Mouse (Mus musculus) heart, embryonic 13.5 days (tissue): ENCODE measurements around the gene Pkn3. TPM values are rescaled to one million over a fixed set of nuclear protein-coding genes. Genes with fewer than 3 reads are reported as not detected.

Experiments used
- ATAC-seq: fragments of 200-750 bp; cut with Nextera tagmentation; 2 replicates; pipeline ENCODE4 v1.8.0; 2017; ENCODE audit warnings: moderate TSS enrichment; ENCODE audit not compliant: insufficient number of reproducible peaks, low FRiP score, low TSS enrichment; ENCODE audit errors: extremely low read depth
- H3K27ac ChIP-seq: fragments of 300-500 bp; sonication (generic); replicated peaks from 2 replicates; pipeline ENCODE4 v1.5.1; 2015; ENCODE audit warnings: moderate library complexity, mild to moderate bottlenecking, inconsistent platforms
- H3K27me3 ChIP-seq: fragments of 300-500 bp; sonication (generic); replicated peaks from 2 replicates; pipeline ENCODE4 v1.6.1; 2015; ENCODE audit warnings: mild to moderate bottlenecking, inconsistent platforms
- H3K36me3 ChIP-seq: fragments of 300-500 bp; sonication (generic); 2 replicates; pipeline ENCODE4 v1.6.1; 2015; ENCODE audit warnings: mild to moderate bottlenecking, inconsistent platforms
- H3K4me1 ChIP-seq: fragments of 300-500 bp; sonication (generic); 2 replicates; pipeline ENCODE4 v1.6.1; 2015; ENCODE audit warnings: inconsistent platforms
- H3K4me2 ChIP-seq: fragments of 300-500 bp; sonication (generic); 2 replicates; pipeline ENCODE4 v1.6.1; 2015; ENCODE audit warnings: inconsistent platforms, mild to moderate bottlenecking, moderate library complexity
- H3K4me3 ChIP-seq: fragments of 300-500 bp; sonication (generic); 2 replicates; pipeline ENCODE4 v1.5.1; 2015; ENCODE audit warnings: moderate library complexity, mild to moderate bottlenecking, inconsistent platforms
- H3K9ac ChIP-seq: fragments of 300-500 bp; sonication (generic); 2 replicates; pipeline ENCODE4 v1.6.1; 2015; ENCODE audit warnings: inconsistent platforms, mild to moderate bottlenecking, moderate library complexity
- H3K9me3 ChIP-seq: fragments of 300-500 bp; sonication (generic); 2 replicates; pipeline ENCODE4 v1.6.1; 2016; ENCODE audit warnings: inconsistent platforms
- WGBS: fragments of 180-500 bp; shearing (Covaris S2); methylation state at CpG from one replicate; pipeline ENCODE4 v1.1.7; 2015; ENCODE audit warnings: mixed read lengths; 5-methylcytosine and 5-hydroxymethylcytosine counted together
- polyA plus RNA-seq: library from polyadenylated mRNA; unstranded; fragments of >200 nt; fragmentation: Nextera tagmentation; extraction: Ambion mirVana; gene quantifications from 2 replicates; pipeline ENCODE4 v1.2.1, GENCODE M21; 2015

Gene Pkn3
- polyA plus RNA-seq, result 13.1 and 13.2 TPM in 2 replicates

- peak within 1 kb of the TSS; percentile 85 for H3K9ac ChIP-seq
- under 1% methylated on average over 53 of the region's 53 CpGs for WGBS
- ATAC-seq, result peak; percentile 55; the same call in 1 of the 2 replicates
- peak within 1 kb of the TSS; percentile 93 for H3K27ac ChIP-seq
- no peaks in the 10 kb centered on the region for H3K27me3 ChIP-seq
- peaks cover 24% of the 10 kb centered on the region for H3K4me1 ChIP-seq
- no peaks in the 10 kb centered on the region for H3K9me3 ChIP-seq
- H3K36me3 ChIP-seq, result peaks cover 9% of the 10 kb centered on the region
- peak within 1 kb of the TSS; percentile 75 for H3K4me3 ChIP-seq
- H3K4me2 ChIP-seq, result peak within 1 kb of the TSS; percentile 99
These were observed at the start of gene Pkn3 for GRCm38 (mm10) chr2:30077502-30078348. Pkn3 (plus strand) TSS chr2:30077684.

- Histone ChIP-seq H3K4me1 (no peaks in the 10 kb centered on the region), H3K4me3 (no peak overlapping the region), H3K9ac (no peak overlapping the region), H3K4me2 (no peak overlapping the region), H3K36me3 (peaks cover 67% of the 10 kb centered on the region), H3K27me3 (no peaks in the 10 kb centered on the region), H3K9me3 (no peaks in the 10 kb centered on the region), H3K27ac (no peak overlapping the region)
- ATAC-seq, result no peak
- 58% methylated on average over 11 of the region's 11 CpGs for WGBS
These were observed 45.1 kb upstream of the Pkn3 start for GRCm38 (mm10) chr2:30032244-30032846.

GRCm38 (mm10) chr2:30032957-30033356 is 44.5 kb upstream of the Pkn3 start:
- peaks cover 67% of the 10 kb centered on the region for H3K36me3 ChIP-seq
- no peak for ATAC-seq
- WGBS, result 71% methylated on average over 6 of the region's 6 CpGs
- no peaks in the 10 kb centered on the region for H3K27me3 ChIP-seq
- H3K9ac ChIP-seq, result no peak overlapping the region
- no peak overlapping the region for H3K4me3 ChIP-seq
- H3K4me1 ChIP-seq, result no peaks in the 10 kb centered on the region
- no peak overlapping the region for H3K27ac ChIP-seq
- H3K9me3 ChIP-seq, result no peaks in the 10 kb centered on the region
- no peak overlapping the region for H3K4me2 ChIP-seq

- Histone ChIP-seq H3K4me1 (0 out of 2 replicates have a peak, but pooled peaks cover 5% of the 10 kb centered on the region), H3K36me3 (peaks cover 23% of the 10 kb centered on the region), H3K9me3 (no peaks in the 10 kb centered on the region), H3K9ac (no peak overlapping the region), H3K27me3 (no peaks in the 10 kb centered on the region), H3K4me2 (no peak overlapping the region), H3K27ac (no peak overlapping the region), H3K4me3 (no peak overlapping the region)
- 65% methylated on average over 2 of the region's 2 CpGs for WGBS
- no peak for ATAC-seq
These were observed 39.7 kb upstream of the Pkn3 start for GRCm38 (mm10) chr2:30037762-30038161.

- H3K27ac ChIP-seq, result no peak overlapping the region
- H3K4me3 ChIP-seq, result no peak overlapping the region
- peaks cover 21% of the 10 kb centered on the region; the same call in 1 of the 2 replicates for H3K36me3 ChIP-seq
- no peak overlapping the region for H3K9ac ChIP-seq
- 0 out of 2 replicates have a peak, but pooled peaks cover 6% of the 10 kb centered on the region for H3K4me1 ChIP-seq
- no peak overlapping the region for H3K4me2 ChIP-seq
- WGBS, result 89% methylated on average over 10 of the region's 10 CpGs
- ATAC-seq, result no peak
- no peaks in the 10 kb centered on the region for H3K27me3 ChIP-seq
- no peaks in the 10 kb centered on the region for H3K9me3 ChIP-seq
These were observed 39.1 kb upstream of the Pkn3 start for GRCm38 (mm10) chr2:30038370-30038769.

- Histone ChIP-seq H3K27ac (no peak overlapping the region), H3K27me3 (no peaks in the 10 kb centered on the region), H3K4me3 (no peak overlapping the region), H3K4me2 (no peak overlapping the region), H3K36me3 (peaks cover 18% of the 10 kb centered on the region; the same call in 1 of the 2 replicates), H3K9ac (no peak overlapping the region), H3K4me1 (0 out of 2 replicates have a peak, but pooled peaks cover 6% of the 10 kb centered on the region), H3K9me3 (no peaks in the 10 kb centered on the region)
- no peak for ATAC-seq
These were observed 37.8 kb upstream of the Pkn3 start for GRCm38 (mm10) chr2:30039687-30040086.

- Histone ChIP-seq H3K9ac (peak overlapping the region; percentile 4; the same call in 1 of the 2 replicates), H3K27me3 (no peaks in the 10 kb centered on the region), H3K4me3 (no peak overlapping the region), H3K4me1 (0 out of 2 replicates have a peak, but pooled peaks cover 6% of the 10 kb centered on the region), H3K4me2 (no peak overlapping the region), H3K36me3 (peaks cover 19% of the 10 kb centered on the region), H3K27ac (no peak overlapping the region), H3K9me3 (no peaks in the 10 kb centered on the region)
- no peak for ATAC-seq
- WGBS, result 13% methylated on average over 4 of the region's 4 CpGs
These were observed 35.0 kb upstream of the Pkn3 start for GRCm38 (mm10) chr2:30042445-30042844.

GRCm38 (mm10) chr2:30044550-30044949 is 32.9 kb upstream of the Pkn3 start:
- WGBS, result 82% methylated on average over 5 of the region's 5 CpGs
- H3K27ac ChIP-seq, result no peak overlapping the region
- no peak overlapping the region for H3K4me3 ChIP-seq
- H3K4me2 ChIP-seq, result no peak overlapping the region
- no peak for ATAC-seq
- peaks cover 10% of the 10 kb centered on the region; the same call in 1 of the 2 replicates for H3K36me3 ChIP-seq
- H3K9me3 ChIP-seq, result no peaks in the 10 kb centered on the region
- peaks cover 13% of the 10 kb centered on the region for H3K4me1 ChIP-seq
- H3K27me3 ChIP-seq, result no peaks in the 10 kb centered on the region
- no peak overlapping the region for H3K9ac ChIP-seq

- WGBS, result 91% methylated on average over 6 of the region's 6 CpGs
- Histone ChIP-seq H3K9ac (no peak overlapping the region), H3K9me3 (no peaks in the 10 kb centered on the region), H3K27me3 (no peaks in the 10 kb centered on the region; the same call in 1 of the 2 replicates), H3K4me1 (peaks cover 13% of the 10 kb centered on the region), H3K27ac (no peak overlapping the region), H3K4me3 (no peak overlapping the region), H3K36me3 (peaks cover 10% of the 10 kb centered on the region; the same call in 1 of the 2 replicates), H3K4me2 (no peak overlapping the region)
- no peak for ATAC-seq
These were observed 30.4 kb upstream of the Pkn3 start for GRCm38 (mm10) chr2:30047127-30047526.

GRCm38 (mm10) chr2:30048101-30048501 is 29.4 kb upstream of the Pkn3 start:
- peak overlapping the region; percentile 94 for H3K27ac ChIP-seq

GRCm38 (mm10) chr2:30048699-30049388 is 28.6 kb upstream of the Pkn3 start, which contains the start of gene Wdr34:
Wdr34 (minus strand) TSS chr2:30048881.
- peak within 1 kb of the TSS; percentile 76 for H3K4me3 ChIP-seq
- H3K9ac ChIP-seq, result peak within 1 kb of the TSS; percentile 88
- H3K9me3 ChIP-seq, result no peaks in the 10 kb centered on the region
- H3K4me2 ChIP-seq, result peak within 1 kb of the TSS; percentile 79
- H3K4me1 ChIP-seq, result peaks cover 7% of the 10 kb centered on the region
- peaks cover 5% of the 10 kb centered on the region; the same call in 1 of the 2 replicates for H3K27me3 ChIP-seq
- WGBS, result 1% methylated on average over 54 of the region's 54 CpGs
- peak within 1 kb of the TSS; percentile 94 for H3K27ac ChIP-seq
- peaks cover 10% of the 10 kb centered on the region; the same call in 1 of the 2 replicates for H3K36me3 ChIP-seq
- peak; percentile 93 for ATAC-seq

More at GRCm38 (mm10) chr2:30048101-30048501, 29.4 kb upstream of the Pkn3 start:
- H3K9ac ChIP-seq, result peak overlapping the region; percentile 88
- peaks cover 7% of the 10 kb centered on the region for H3K4me1 ChIP-seq
- ATAC-seq, result no peak
- no peaks in the 10 kb centered on the region; the same call in 1 of the 2 replicates for H3K27me3 ChIP-seq
- H3K36me3 ChIP-seq, result peaks cover 10% of the 10 kb centered on the region; the same call in 1 of the 2 replicates
- H3K4me3 ChIP-seq, result peak overlapping the region; percentile 76
- H3K4me2 ChIP-seq, result peak overlapping the region; percentile 79
- H3K9me3 ChIP-seq, result no peaks in the 10 kb centered on the region
- WGBS, result 57% methylated on average over 11 of the region's 11 CpGs
